In the genomic region with DNA sequence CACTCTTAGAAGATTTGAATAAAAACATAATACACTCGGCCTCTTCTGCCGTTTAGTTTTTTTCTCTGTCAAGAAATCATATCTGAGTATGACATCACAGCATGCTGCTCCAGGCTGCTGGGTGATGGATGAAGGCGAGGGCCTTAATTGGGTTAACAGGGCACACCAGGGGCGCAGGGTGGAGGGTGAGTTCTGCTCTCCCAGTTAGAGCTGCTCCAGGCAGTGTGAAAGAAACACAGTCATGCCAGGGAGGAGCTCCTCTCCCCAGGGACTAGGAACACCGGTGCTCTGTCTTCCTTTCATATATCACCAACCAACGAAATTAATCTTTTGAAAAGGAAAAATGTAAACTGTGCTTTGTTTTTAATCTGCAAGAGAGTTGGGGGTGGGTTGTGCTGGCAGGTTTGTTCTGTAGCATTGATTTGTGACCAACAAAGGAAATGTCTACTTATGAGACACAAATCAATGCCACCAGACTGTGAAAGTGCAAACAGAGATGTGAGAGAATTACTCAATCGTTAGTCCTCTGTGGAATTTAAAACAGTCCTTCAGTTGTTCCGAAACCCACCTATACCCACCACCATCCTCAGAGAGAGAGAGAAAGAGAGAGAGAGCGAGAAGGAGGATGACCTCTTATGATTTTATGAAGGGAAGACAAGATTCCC, we compare ENCODE assay signal across 11 mouse cellular contexts.
DNase-seq lines count a peak whose midpoint lies in the region; ATAC-seq lines count a peak whose summit lies in the region.
"Had no signal": no experiment of that assay in that cellular context is flagged by ENCODE, and none has a peak within 500 bp of the region (broad histone marks: within the 10 kb centered on the region; RNA-seq: fewer than 3 reads in every experiment).

No protein-coding gene starts in this region.

- H3K4me3 ChIP-seq in neural tube, embryonic 11.5 days (ENCODE audit: low read depth, low read length) = no peak overlapping the region
- H3K4me3 ChIP-seq: embryonic facial prominence, embryonic 12.5 days; liver, embryonic 15.5 days had no signal

- H3K36me3 ChIP-seq in neural tube, embryonic 11.5 days (ENCODE audit: control insufficient read depth, insufficient read depth, low read length) = no peaks in the 10 kb centered on the region
- H3K36me3 ChIP-seq: embryonic facial prominence, embryonic 12.5 days; liver, embryonic 15.5 days had no signal

- H3K9ac ChIP-seq in neural tube, embryonic 11.5 days (ENCODE audit: low read length) = no peak overlapping the region
- H3K9ac ChIP-seq: embryonic facial prominence, embryonic 12.5 days; liver, embryonic 15.5 days had no signal

- 44% methylated on average over 9 of the region's 9 CpGs for WGBS in neural tube, embryonic 11.5 days

- H3K4me1 ChIP-seq in neural tube, embryonic 11.5 days (ENCODE audit: control insufficient read depth, insufficient read depth, low read length) = peaks cover 12% of the 10 kb centered on the region
- H3K4me1 ChIP-seq: liver, embryonic 15.5 days had no signal

- no peak overlapping the region for H3K4me2 ChIP-seq in neural tube, embryonic 11.5 days (ENCODE audit: low read depth)
- H3K4me2 ChIP-seq: embryonic facial prominence, embryonic 12.5 days; liver, embryonic 15.5 days had no signal

- ATAC-seq in neural tube, embryonic 11.5 days (ENCODE audit: insufficient read depth, low FRiP score, low TSS enrichment) = no peak
- no peak for ATAC-seq in cerebellum, adult (ENCODE audit: insufficient number of reproducible peaks, low FRiP score, low TSS enrichment)

- no peaks in the 10 kb centered on the region for H3K27me3 ChIP-seq in neural tube, embryonic 11.5 days (ENCODE audit: control insufficient read depth, insufficient read depth, low read length)
- H3K27me3 ChIP-seq: embryonic facial prominence, embryonic 12.5 days; liver, embryonic 15.5 days had no signal

- H3K9me3 ChIP-seq in neural tube, embryonic 11.5 days (ENCODE audit: control insufficient read depth, low read length) = no peaks in the 10 kb centered on the region
- H3K9me3 ChIP-seq: embryonic facial prominence, embryonic 12.5 days; liver, embryonic 15.5 days had no signal

- DNase-seq in embryo, embryonic 10.5 days (ENCODE audit: low spot score) = peak; percentile 38
- no peak for DNase-seq in embryo, embryonic 10 days (ENCODE audit: low spot score)
- peak; percentile 29 for DNase-seq in neural tube, embryonic 11.5 days (ENCODE audit: low spot score)
- no peak for DNase-seq in neural tube, embryonic 10.5 days (ENCODE audit: extremely low spot score, low spot score)
- peak; percentile 27 for DNase-seq in kidney, adult 9 months
- no peak for DNase-seq in right cerebral cortex, postnatal 4 days
- DNase-seq in urinary bladder, postnatal 10 days (ENCODE audit: low spot score) = no peak
- DNase-seq: thymus, postnatal 25 days had no signal

- no peak overlapping the region for H3K27ac ChIP-seq in neural tube, embryonic 11.5 days (ENCODE audit: low read depth, low read length)
- H3K27ac ChIP-seq: embryonic facial prominence, embryonic 12.5 days; liver, embryonic 15.5 days had no signal

Comparison
In these comparisons a context has a peak if more than half of its experiments do, and no peak if none do; other contexts are left out.
1. DNase-seq: peak in embryo, embryonic 10.5 days (single experiment), neural tube, embryonic 11.5 days (single experiment) and kidney, adult 9 months (single experiment); none in embryo, embryonic 10 days (single experiment), neural tube, embryonic 10.5 days (single experiment), right cerebral cortex, postnatal 4 days (single experiment) and urinary bladder, postnatal 10 days (single experiment).